Mouse (Mus musculus): Measurements from ENCODE around the gene Atp1a3. TPM values are rescaled to one million over a fixed set of nuclear protein-coding genes. Genes with fewer than 3 reads are reported as not detected.
A peak's percentile ranks its signal among the peaks of the same experiment; 100 is the strongest.

Atp1a3 gene
- polyA plus RNA-seq, 2 experiments: 0.38 to 0.60 TPM

- H3K9me3 ChIP-seq (ENCODE audit: control insufficient read depth, low read length): no peaks in the 10 kb centered on the region
- H3K36me3 ChIP-seq (replicated peaks; ENCODE audit: control insufficient read depth, insufficient read depth, low read depth): no peaks in the 10 kb centered on the region
- H3K27me3 ChIP-seq (ENCODE audit: control insufficient read depth, insufficient read depth, low read length): peaks cover 80% of the 10 kb centered on the region
- TF ChIP-seq CTCF (IDR thresholded peaks at IDR 0.05; ENCODE audit: low read depth): no peak
- no peak for TF ChIP-seq EP300 (IDR thresholded peaks at IDR 0.05; ENCODE audit: low read depth)
- WGBS (ENCODE audit: insufficient replicate concordance): under 1% methylated on average over 21 of the region's 24 CpGs
- H3K9ac ChIP-seq (replicated peaks): no peak overlapping the region
- no peaks in the 10 kb centered on the region for H3K4me1 ChIP-seq (replicated peaks; ENCODE audit: control insufficient read depth in 2 of 2, insufficient read depth in 2 of 2, low read length in 1 of 2)
- DNase-seq (ENCODE audit: low read depth in 3 of 3, low spot score in 3 of 3): no peak
- no peak overlapping the region for H3K27ac ChIP-seq
- H3K4me2 ChIP-seq (ENCODE audit: low read depth): peak overlapping the region; percentile 38
- ATAC-seq (ENCODE audit: insufficient read depth): no peak
- peak overlapping the region in 1 of 2 experiments; percentile 27; a peak in 2 of 4 replicates for H3K4me3 ChIP-seq (ENCODE audit: insufficient read depth in 1 of 2, low read depth in 2 of 2, low read length in 2 of 2)
These were observed 51.8 kb downstream of the Atp1a3 start for GRCm38 (mm10) chr7:24953966-24954365.

GRCm38 (mm10) chr7:24949958-24950623 lies 55.7 kb downstream of the Atp1a3 start:
- Histone ChIP-seq H3K36me3 (replicated peaks; ENCODE audit: control insufficient read depth, insufficient read depth, low read depth) (no peaks in the 10 kb centered on the region), H3K27ac (no peak overlapping the region), H3K4me2 (ENCODE audit: low read depth) (no peak overlapping the region), H3K4me3 (ENCODE audit: insufficient read depth in 1 of 2, low read depth in 2 of 2, low read length in 2 of 2) (no peak overlapping the region), H3K9ac (replicated peaks) (no peak overlapping the region), H3K4me1 (replicated peaks; ENCODE audit: control insufficient read depth in 2 of 2, insufficient read depth in 2 of 2, low read length in 1 of 2) (no peaks in the 10 kb centered on the region), H3K9me3 (ENCODE audit: control insufficient read depth, low read length) (no peaks in the 10 kb centered on the region), H3K27me3 (ENCODE audit: control insufficient read depth, insufficient read depth, low read length) (peaks cover 97% of the 10 kb centered on the region)
- WGBS (ENCODE audit: insufficient replicate concordance): 2% methylated on average over 8 of the region's 8 CpGs
- peak; percentile 20 to 35 (median 30) for DNase-seq (ENCODE audit: low read depth in 3 of 3, low spot score in 3 of 3)
- 0 out of 2 replicates have a peak, but pooled peaks have one; percentile 23 for ATAC-seq (ENCODE audit: insufficient read depth)
- TF ChIP-seq CTCF (IDR thresholded peaks at IDR 0.05; ENCODE audit: low read depth) (peak; percentile 94), EP300 (IDR thresholded peaks at IDR 0.05; ENCODE audit: low read depth) (no peak)

GRCm38 (mm10) chr7:24948774-24949173 lies 57.0 kb downstream of the Atp1a3 start:
- H3K27ac ChIP-seq: no peak overlapping the region
- no peaks in the 10 kb centered on the region for H3K9me3 ChIP-seq (ENCODE audit: control insufficient read depth, low read length)
- no peak for TF ChIP-seq CTCF (IDR thresholded peaks at IDR 0.05; ENCODE audit: low read depth)
- no peak for TF ChIP-seq EP300 (IDR thresholded peaks at IDR 0.05; ENCODE audit: low read depth)
- no peak for ATAC-seq (ENCODE audit: insufficient read depth)
- DNase-seq (ENCODE audit: low read depth in 3 of 3, low spot score in 3 of 3): no peak
- peaks cover 97% of the 10 kb centered on the region for H3K27me3 ChIP-seq (ENCODE audit: control insufficient read depth, insufficient read depth, low read length)
- no peaks in the 10 kb centered on the region for H3K4me1 ChIP-seq (replicated peaks; ENCODE audit: control insufficient read depth in 2 of 2, insufficient read depth in 2 of 2, low read length in 1 of 2)
- no peaks in the 10 kb centered on the region for H3K36me3 ChIP-seq (replicated peaks; ENCODE audit: control insufficient read depth, insufficient read depth, low read depth)
- no peak overlapping the region for H3K4me3 ChIP-seq (ENCODE audit: insufficient read depth in 1 of 2, low read depth in 2 of 2, low read length in 2 of 2)
- H3K9ac ChIP-seq (replicated peaks): no peak overlapping the region
- H3K4me2 ChIP-seq (ENCODE audit: low read depth): no peak overlapping the region
- WGBS (ENCODE audit: insufficient replicate concordance): 6% methylated on average over 29 of the region's 29 CpGs

- TF ChIP-seq EP300 (IDR thresholded peaks at IDR 0.05; ENCODE audit: low read depth) (no peak), CTCF (IDR thresholded peaks at IDR 0.05; ENCODE audit: low read depth) (no peak)
- H3K4me1 ChIP-seq (replicated peaks; ENCODE audit: control insufficient read depth in 2 of 2, insufficient read depth in 2 of 2, low read length in 1 of 2): no peaks in the 10 kb centered on the region
- no peak overlapping the region for H3K4me2 ChIP-seq (ENCODE audit: low read depth)
- H3K27ac ChIP-seq: no peak overlapping the region
- H3K9ac ChIP-seq (replicated peaks): no peak overlapping the region
- WGBS (ENCODE audit: insufficient replicate concordance): 3% methylated on average over 7 of the region's 7 CpGs
- H3K36me3 ChIP-seq (replicated peaks; ENCODE audit: control insufficient read depth, insufficient read depth, low read depth): no peaks in the 10 kb centered on the region
- H3K27me3 ChIP-seq (ENCODE audit: control insufficient read depth, insufficient read depth, low read length): peaks cover 97% of the 10 kb centered on the region
- no peak for ATAC-seq (ENCODE audit: insufficient read depth)
- DNase-seq (ENCODE audit: low read depth in 3 of 3, low spot score in 3 of 3): no peak
- no peak overlapping the region for H3K4me3 ChIP-seq (ENCODE audit: insufficient read depth in 1 of 2, low read depth in 2 of 2, low read length in 2 of 2)
- no peaks in the 10 kb centered on the region for H3K9me3 ChIP-seq (ENCODE audit: control insufficient read depth, low read length)
These were observed 58.3 kb downstream of the Atp1a3 start for GRCm38 (mm10) chr7:24947316-24948048.

GRCm38 (mm10) chr7:24944257-24944950 lies 61.4 kb downstream of the Atp1a3 start, which contains the start of gene Gm4881:
Gene Gm4881, minus strand, starts transcription at chr7:24944494.
- no peaks in the 10 kb centered on the region for H3K9me3 ChIP-seq (ENCODE audit: control insufficient read depth, low read length)
- no peak within 1 kb of the TSS for H3K27ac ChIP-seq
- DNase-seq (ENCODE audit: low read depth in 3 of 3, low spot score in 3 of 3) (no peak), ATAC-seq (ENCODE audit: insufficient read depth) (no peak)
- H3K36me3 ChIP-seq (replicated peaks; ENCODE audit: control insufficient read depth, insufficient read depth, low read depth): no peaks in the 10 kb centered on the region
- WGBS (ENCODE audit: insufficient replicate concordance): 2% methylated on average over 71 of the region's 72 CpGs
- TF ChIP-seq EP300 (IDR thresholded peaks at IDR 0.05; ENCODE audit: low read depth) (no peak), CTCF (IDR thresholded peaks at IDR 0.05; ENCODE audit: low read depth) (no peak)
- H3K9ac ChIP-seq (replicated peaks): no peak within 1 kb of the TSS
- H3K4me1 ChIP-seq (replicated peaks; ENCODE audit: control insufficient read depth in 2 of 2, insufficient read depth in 2 of 2, low read length in 1 of 2): no peaks in the 10 kb centered on the region
- peak within 1 kb of the TSS; percentile 23 for H3K4me2 ChIP-seq (ENCODE audit: low read depth)
- H3K4me3 ChIP-seq (ENCODE audit: insufficient read depth in 1 of 2, low read depth in 2 of 2, low read length in 2 of 2): peak within 1 kb of the TSS in 1 of 2 experiments; percentile 17; a peak in 2 of 4 replicates
- H3K27me3 ChIP-seq (ENCODE audit: control insufficient read depth, insufficient read depth, low read length): peaks cover 77% of the 10 kb centered on the region
